Mouse (Mus musculus) heart, embryonic 16.5 days (tissue): ENCODE results near the gene Tbx15. TPM values are rescaled to one million over a fixed set of nuclear protein-coding genes. Genes with fewer than 3 reads are reported as not detected.
A peak's percentile ranks its signal among the peaks of the same experiment; 100 is the strongest.

ENCODE experiments used
- ATAC-seq: fragments of 200-750 bp; cut with Nextera tagmentation; replicated peaks from 2 replicates; pipeline ENCODE4 v1.8.0; 2017; ENCODE audit warnings: moderate number of reproducible peaks; ENCODE audit not compliant: insufficient read depth, low FRiP score; ENCODE audit errors: extremely low read depth
- H3K27ac ChIP-seq: fragments of 300-500 bp; sonication (generic); 2 replicates; pipeline ENCODE4 v1.5.1; 2014; ENCODE audit warnings: mild to moderate bottlenecking, low read length, control low read depth, moderate library complexity
- H3K27me3 ChIP-seq: fragments of 300-500 bp; sonication (generic); 2 replicates; pipeline ENCODE4 v1.6.1; 2014; ENCODE audit warnings: low read length, mixed read lengths; ENCODE audit not compliant: control insufficient read depth, insufficient read depth
- H3K36me3 ChIP-seq: fragments of 300-500 bp; sonication (generic); 2 replicates; pipeline ENCODE4 v1.6.1; 2014; ENCODE audit not compliant: control insufficient read depth, insufficient read depth
- H3K4me1 ChIP-seq: fragments of 300-500 bp; sonication (generic); 2 replicates; pipeline ENCODE4 v1.6.1; 2014; ENCODE audit warnings: low read length, mixed read lengths; ENCODE audit not compliant: control insufficient read depth, insufficient read depth
- H3K4me2 ChIP-seq: fragments of 300-500 bp; sonication (generic); 2 replicates; pipeline ENCODE4 v1.6.1; 2014; ENCODE audit warnings: low read depth, mild to moderate bottlenecking, control low read depth, low read length
- H3K4me3 ChIP-seq: fragments of 300-500 bp; sonication (generic); 2 replicates; pipeline ENCODE4 v1.5.1; 2014; ENCODE audit warnings: mild to moderate bottlenecking, control low read depth, low read length
- H3K9ac ChIP-seq: fragments of 300-500 bp; sonication (generic); 2 replicates; pipeline ENCODE4 v1.6.1; 2014; ENCODE audit warnings: low read length, control low read depth
- H3K9me3 ChIP-seq: fragments of 300-500 bp; sonication (generic); replicated peaks from 2 replicates; pipeline ENCODE4 v1.6.1; 2016; ENCODE audit warnings: low read length; ENCODE audit not compliant: control insufficient read depth
- WGBS: fragments of 180-500 bp; shearing (Covaris S2); extraction: QIAGEN DNeasy Blood & Tissue Kit; methylation state at CpG from one replicate; pipeline ENCODE4 v1.1.7; 2014; 5-methylcytosine and 5-hydroxymethylcytosine counted together
- polyA plus RNA-seq: library from polyadenylated mRNA; unstranded; fragments of >200 nt; fragmentation: Nextera tagmentation; extraction: Ambion mirVana; gene quantifications from 2 replicates; pipeline ENCODE4 v1.2.1, GENCODE M21; 2015

Tbx15 gene
- polyA plus RNA-seq = 0.09 and 0.12 TPM in 2 replicates

DNA sequence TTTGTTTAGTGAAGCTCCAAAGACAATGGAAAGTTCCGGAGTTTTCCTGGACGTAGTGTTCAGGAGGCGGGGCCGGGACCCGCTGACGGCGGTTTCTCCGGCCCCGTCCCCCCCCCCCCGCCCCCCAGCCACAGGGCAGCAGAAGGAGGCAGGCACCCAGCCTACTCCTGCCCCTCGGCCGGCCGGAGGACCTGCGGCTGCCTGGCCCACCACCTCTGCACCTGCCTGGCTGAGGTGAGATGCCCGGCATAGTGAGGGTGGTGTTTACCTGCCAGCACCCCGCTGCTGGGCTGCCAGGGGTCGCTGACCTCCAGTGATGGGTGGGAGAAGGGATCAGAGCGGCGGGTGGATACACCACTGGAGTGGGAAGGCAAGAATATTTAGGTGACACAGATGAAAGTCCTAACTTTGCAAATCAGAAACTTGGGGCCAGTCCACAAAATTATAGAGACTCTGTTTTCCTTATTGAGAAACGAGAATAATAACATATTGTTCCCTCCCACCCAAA is at the start of gene Tbx15:
TSS of gene Tbx15 (plus strand) at position 169 of the 508 bp plus-strand sequence.
- H3K4me2 ChIP-seq = peak within 1 kb of the TSS; percentile 46
- H3K9me3 ChIP-seq = no peaks in the 10 kb centered on the region
- no peaks in the 10 kb centered on the region for H3K4me1 ChIP-seq
- no peak within 1 kb of the TSS for H3K27ac ChIP-seq
- no peak within 1 kb of the TSS for H3K9ac ChIP-seq
- no peak for ATAC-seq
- 3% methylated on average over 19 of the region's 20 CpGs for WGBS
- no peaks in the 10 kb centered on the region for H3K36me3 ChIP-seq
- H3K27me3 ChIP-seq = peaks cover 84% of the 10 kb centered on the region
- peak within 1 kb of the TSS; percentile 32 for H3K4me3 ChIP-seq

DNA sequence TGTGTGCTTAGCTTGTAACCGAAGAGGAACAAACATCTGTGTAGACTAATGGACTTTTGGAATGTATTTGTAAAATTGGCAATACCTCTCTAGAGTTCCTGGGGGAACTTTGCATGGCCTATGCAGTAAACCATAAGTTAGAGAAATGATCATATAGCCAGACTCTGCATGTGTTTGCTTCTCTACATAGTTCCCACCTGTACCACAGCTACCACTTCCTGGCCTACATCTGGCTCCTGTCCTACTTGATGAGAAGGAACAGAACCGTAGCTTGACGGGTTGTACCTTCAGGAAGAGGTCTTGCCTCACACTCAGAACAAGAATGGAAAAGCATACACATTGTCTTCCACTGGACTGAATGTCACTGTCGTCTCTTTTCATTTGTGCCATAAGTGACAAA is 46.6 kb upstream of the Tbx15 start:
- no peak overlapping the region for H3K4me2 ChIP-seq
- H3K27ac ChIP-seq = no peak overlapping the region
- H3K4me1 ChIP-seq = peaks cover 5% of the 10 kb centered on the region
- no peaks in the 10 kb centered on the region for H3K9me3 ChIP-seq
- H3K27me3 ChIP-seq = no peaks in the 10 kb centered on the region
- ATAC-seq = no peak
- WGBS = 49% methylated on average over 4 of the region's 4 CpGs
- H3K36me3 ChIP-seq = no peaks in the 10 kb centered on the region
- H3K4me3 ChIP-seq = no peak overlapping the region
- H3K9ac ChIP-seq = no peak overlapping the region

DNA sequence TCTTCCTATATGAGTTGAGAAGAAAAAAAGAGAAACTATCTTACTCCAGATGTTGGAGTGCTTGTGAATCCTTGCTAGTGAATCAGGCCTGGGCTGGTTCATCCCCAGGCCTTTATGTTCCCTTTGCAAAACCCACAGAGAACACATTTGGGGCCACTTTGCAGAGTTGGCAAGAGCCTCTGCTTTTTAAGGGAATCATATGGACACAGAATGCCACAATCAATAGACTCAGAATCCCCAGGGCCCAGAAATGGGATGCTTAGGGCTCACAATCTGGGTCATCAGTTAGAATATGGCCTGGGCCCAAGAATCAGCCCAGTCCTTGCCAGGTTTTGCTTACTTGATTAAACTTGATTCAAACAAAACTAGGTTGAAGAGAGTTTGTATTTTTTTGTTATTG is 36.9 kb upstream of the Tbx15 start:
- Histone ChIP-seq H3K9me3 (no peaks in the 10 kb centered on the region), H3K4me3 (no peak overlapping the region), H3K36me3 (no peaks in the 10 kb centered on the region), H3K4me2 (no peak overlapping the region), H3K4me1 (peaks cover 3% of the 10 kb centered on the region; the same call in 1 of the 2 replicates), H3K27ac (no peak overlapping the region), H3K27me3 (no peaks in the 10 kb centered on the region), H3K9ac (no peak overlapping the region)
- ATAC-seq = no peak

DNA sequence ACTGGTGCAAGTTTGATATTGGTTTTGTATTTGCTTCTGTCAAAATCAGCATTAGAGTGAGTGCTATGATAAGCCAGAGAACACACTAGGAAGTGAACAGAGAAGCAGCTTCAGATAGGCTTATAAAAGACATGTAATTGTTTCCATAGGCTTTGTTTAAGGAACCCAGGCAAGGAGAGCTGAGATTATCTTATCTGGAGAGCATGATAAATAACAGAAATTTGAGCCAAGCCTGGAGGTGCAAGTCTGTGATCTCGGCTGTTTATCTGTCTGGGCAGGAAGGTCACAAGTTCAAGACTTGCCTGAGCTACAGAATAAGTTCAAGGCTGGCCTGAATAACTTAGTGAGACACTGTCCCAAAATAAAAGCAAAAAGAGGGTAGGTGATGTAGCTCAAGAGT is 31.8 kb upstream of the Tbx15 start:
- H3K9me3 ChIP-seq = no peaks in the 10 kb centered on the region
- ATAC-seq = no peak
- no peak overlapping the region for H3K27ac ChIP-seq
- H3K36me3 ChIP-seq = no peaks in the 10 kb centered on the region
- no peak overlapping the region for H3K4me3 ChIP-seq
- H3K27me3 ChIP-seq = no peaks in the 10 kb centered on the region
- H3K4me1 ChIP-seq = peaks cover 3% of the 10 kb centered on the region; the same call in 1 of the 2 replicates
- 21% methylated on average over 1 of the region's 1 CpGs for WGBS
- no peak overlapping the region for H3K4me2 ChIP-seq
- H3K9ac ChIP-seq = no peak overlapping the region

DNA sequence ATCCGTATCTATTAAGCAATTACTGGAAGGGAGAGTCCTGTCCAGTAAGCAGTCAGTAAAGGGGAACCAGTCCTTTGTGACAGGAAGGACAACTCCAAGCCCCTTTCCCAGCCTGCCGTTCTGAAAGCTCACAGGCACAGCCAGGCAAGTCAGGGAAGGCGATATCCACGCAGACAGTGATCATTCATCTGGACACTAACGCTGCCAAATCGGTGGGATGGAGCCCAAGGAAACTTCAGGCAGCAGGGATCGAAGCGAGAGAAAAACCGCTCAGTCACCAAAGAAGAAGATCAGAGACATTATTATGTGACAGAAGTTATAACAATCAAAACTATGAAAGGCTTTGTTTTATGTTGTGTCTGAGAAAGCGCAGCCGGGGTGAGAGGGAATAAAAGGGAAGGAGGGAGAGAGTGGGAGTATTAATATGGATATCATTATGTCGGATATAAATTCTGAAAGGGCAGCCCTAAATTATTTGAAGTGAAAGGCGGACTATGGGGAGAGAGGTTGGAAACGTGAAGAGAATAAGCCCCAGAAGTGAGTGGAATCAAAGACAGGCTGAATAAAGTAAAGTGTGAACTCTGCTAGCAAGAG is 29.0 kb upstream of the Tbx15 start:
- H3K9me3 ChIP-seq = no peaks in the 10 kb centered on the region
- WGBS = 63% methylated on average over 14 of the region's 14 CpGs
- no peak overlapping the region for H3K4me2 ChIP-seq
- no peaks in the 10 kb centered on the region; the same call in 1 of the 2 replicates for H3K4me1 ChIP-seq
- H3K27me3 ChIP-seq = no peaks in the 10 kb centered on the region
- no peaks in the 10 kb centered on the region for H3K36me3 ChIP-seq
- H3K9ac ChIP-seq = no peak overlapping the region
- H3K27ac ChIP-seq = no peak overlapping the region
- H3K4me3 ChIP-seq = no peak overlapping the region
- ATAC-seq = no peak

DNA sequence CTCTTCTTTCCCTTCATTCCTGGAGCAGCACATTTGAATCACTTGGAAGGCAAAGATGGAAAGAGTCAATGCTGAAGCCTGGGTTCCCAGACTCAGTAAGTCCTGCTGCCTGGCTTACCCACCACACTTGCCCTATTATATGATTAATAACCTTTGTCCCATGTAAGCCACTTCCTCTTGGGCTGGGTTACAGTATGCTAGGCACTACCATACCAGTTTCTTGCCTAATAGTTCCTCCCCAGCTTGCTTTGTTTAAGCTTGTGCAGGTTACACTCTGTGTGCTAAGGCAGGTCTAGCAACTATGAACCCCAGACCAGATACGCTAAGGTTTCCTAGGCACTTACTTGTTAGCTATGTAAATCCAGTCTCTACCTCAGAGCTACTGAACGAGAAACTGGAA is 12.4 kb upstream of the Tbx15 start:
- H3K4me2 ChIP-seq = no peak overlapping the region
- ATAC-seq = no peak
- H3K36me3 ChIP-seq = no peaks in the 10 kb centered on the region
- no peaks in the 10 kb centered on the region for H3K4me1 ChIP-seq
- H3K27ac ChIP-seq = no peak overlapping the region
- no peaks in the 10 kb centered on the region for H3K9me3 ChIP-seq
- no peaks in the 10 kb centered on the region; the same call in 1 of the 2 replicates for H3K27me3 ChIP-seq
- no peak overlapping the region for H3K4me3 ChIP-seq
- no peak overlapping the region for H3K9ac ChIP-seq
- 75% methylated on average over 2 of the region's 2 CpGs for WGBS

DNA sequence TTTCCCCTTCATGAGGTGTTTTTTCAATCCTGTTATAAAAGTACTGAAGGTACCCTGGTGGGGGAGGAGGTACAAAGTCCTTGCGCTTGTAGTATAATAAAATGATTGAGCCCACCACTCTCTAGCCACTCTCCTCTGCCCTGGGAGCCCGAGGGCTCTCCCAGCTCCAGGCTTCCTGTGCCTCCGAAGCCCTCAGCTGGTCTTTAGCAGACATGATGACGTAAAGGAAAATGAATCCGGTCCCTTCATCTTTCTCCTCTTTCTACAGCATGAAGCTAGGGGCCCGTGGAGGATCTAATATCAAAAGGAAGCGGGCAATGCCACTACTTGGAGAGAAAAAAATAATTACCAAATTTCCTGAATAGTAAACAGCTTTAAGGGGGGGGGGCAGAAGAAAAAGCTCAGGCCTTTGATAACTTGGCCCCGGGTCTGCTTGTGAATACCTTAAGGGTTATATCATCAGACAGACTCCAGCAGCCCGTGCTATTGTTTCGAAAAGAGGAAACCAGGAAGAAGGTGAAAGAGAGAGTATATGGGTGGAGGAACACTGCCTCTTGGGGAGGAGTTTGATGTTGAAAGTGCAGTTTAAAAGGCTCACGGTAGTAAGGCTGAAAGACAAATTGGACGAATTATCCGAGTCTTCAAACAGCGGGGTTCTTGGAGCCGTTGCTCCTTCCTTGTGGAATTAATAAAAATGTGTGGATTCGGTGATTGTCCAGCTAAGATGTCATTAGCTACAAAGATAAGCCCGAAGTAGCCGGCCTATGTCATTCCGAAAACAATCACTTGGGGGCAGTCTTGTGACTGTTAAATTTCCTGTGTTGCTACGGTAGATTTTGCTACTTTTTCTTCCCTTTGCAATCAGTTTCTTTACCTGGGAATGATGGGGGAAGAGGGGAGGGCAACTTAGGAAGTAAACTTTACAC is 6.5 kb upstream of the Tbx15 start:
- Histone ChIP-seq H3K9me3 (no peaks in the 10 kb centered on the region), H3K27me3 (peaks cover 39% of the 10 kb centered on the region), H3K4me1 (peaks cover 8% of the 10 kb centered on the region), H3K27ac (no peak overlapping the region), H3K4me3 (peak overlapping the region; percentile 40), H3K36me3 (no peaks in the 10 kb centered on the region), H3K4me2 (peak overlapping the region; percentile 60), H3K9ac (no peak overlapping the region)
- WGBS = 5% methylated on average over 20 of the region's 20 CpGs
- ATAC-seq = no peak

DNA sequence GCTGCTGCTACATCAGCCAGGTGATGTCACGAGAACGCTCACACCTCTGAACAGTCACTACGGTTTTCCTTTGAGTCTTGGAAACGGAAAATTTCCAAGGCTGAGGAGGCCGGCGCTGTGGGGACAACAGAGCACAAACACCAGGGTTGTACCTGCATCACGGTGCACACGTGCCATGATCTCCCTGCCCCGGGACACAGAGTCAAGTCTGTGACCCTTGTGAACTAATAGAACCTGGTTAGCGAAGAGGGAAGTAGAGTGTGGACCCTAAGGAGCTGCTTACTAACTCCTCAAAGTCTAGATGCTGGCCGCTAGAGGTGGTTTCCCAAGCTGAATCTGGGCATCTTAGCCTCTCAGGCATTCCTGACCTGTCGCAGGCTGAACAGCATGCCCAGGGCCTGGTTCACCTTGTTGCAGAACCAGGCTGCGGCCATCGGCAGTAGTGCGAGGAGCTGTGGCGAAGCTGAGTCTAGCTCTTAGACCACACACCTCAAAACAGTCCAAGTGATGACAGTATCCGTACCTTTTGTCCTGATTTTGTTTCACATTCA is 5.8 kb upstream of the Tbx15 start:
- Histone ChIP-seq H3K4me2 (peak overlapping the region; percentile 60), H3K4me3 (peak overlapping the region; percentile 40), H3K4me1 (peaks cover 8% of the 10 kb centered on the region), H3K9ac (no peak overlapping the region), H3K9me3 (no peaks in the 10 kb centered on the region), H3K36me3 (no peaks in the 10 kb centered on the region), H3K27me3 (peaks cover 46% of the 10 kb centered on the region), H3K27ac (no peak overlapping the region)
- no peak for ATAC-seq
- WGBS = 9% methylated on average over 17 of the region's 17 CpGs
